Mouse (Mus musculus) right cerebral cortex, adult 2 months (tissue): ENCODE results near the gene Anp32e.
A peak's percentile ranks its signal among the peaks of the same experiment; 100 is the strongest.
"Not testable (repeated sequence)": the region's sequence is repeated elsewhere in the genome, so short reads cannot be mapped to it uniquely, and the experiment has no call there.

ENCODE experiments used
- DNase-seq, 2 experiments: peaks; one replicate each; pipeline ENCODE4 v3.0.0; 2021 to 2022; ENCODE audit warnings: low spot score in 2 of 2

Anp32e gene

DNA sequence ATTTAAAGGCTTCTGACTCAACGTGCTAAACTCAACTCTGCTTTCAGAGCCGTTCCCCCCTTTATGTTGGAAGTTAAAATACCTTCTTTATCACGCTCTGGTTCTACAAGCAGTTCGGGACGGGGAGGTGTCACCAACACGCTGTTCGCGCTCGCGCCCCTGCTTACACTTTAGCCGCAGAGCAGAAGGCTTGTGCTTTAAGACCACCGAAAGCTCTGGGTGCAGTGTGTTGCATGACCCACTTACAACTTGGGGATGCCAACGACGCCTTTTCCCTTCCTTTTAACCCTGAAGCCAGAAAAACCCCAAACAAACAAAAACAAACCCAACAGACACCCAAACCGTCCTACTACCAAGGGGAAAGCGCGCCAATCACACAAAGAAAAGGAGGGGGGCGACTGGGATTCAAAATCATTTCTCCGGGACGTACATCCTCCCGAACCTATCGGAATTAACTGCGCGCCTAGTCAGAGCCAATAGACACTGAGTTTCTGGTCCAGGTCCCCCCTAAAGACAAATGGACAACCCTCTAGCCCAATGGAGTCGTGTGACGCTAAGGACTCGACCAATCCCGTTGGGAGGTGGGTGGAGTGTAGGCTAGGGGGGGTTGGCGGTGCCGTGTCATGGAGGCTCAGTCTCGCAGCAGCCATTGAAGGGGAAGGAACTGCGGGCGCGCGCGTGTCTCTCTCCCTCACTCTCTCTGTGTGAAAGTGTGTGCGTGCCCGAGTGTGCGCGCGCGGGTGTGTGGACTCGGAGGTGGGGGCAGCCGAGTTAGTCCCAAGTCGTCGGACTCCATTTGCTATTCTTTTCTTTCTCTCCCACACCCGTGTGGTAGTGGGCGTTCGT is at the start of gene Anp32e:
Gene Anp32e, plus strand, starts transcription at position 589 of the 846 bp plus-strand sequence.
- peak; percentile 96 to 97 for DNase-seq

DNA sequence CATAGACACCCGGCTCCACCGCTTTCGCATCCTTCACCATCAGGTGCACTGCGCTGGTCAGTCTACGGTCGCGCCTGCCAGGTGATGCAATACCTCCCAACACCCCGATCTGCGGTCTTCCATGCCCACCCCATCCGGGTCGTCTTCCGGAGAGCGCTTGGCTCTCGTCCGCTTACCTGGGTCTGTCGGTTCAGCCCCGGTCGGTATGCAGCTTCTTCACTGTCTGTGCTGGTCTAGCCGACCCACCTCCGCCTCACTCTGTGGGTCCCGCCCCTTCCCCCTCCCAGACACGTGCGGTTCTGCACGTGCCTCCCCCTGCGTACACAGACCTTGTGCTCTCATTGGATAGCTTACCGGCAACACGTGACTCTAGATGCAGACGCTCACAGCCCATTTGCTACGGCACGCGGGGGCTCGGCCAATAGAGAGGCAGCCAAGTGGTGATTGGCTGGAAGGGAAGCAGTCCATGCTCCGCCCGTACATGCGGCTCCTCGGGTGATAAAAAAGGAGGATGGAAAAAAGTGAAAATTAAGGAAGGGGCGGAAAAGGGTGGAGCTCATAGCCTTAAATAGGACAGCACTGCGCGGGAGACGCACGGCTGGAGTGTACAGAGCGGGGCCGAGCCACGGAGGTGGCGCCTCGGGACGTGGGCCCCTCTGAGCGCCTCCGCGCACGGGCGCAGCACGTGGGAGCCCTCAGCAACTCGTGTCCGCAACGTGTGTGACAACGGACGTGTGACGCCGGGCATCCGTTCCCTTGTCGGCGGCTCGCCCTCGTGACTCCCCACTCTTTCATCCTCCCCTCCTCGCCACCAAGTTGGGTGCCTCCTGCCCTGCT is 46.8 kb upstream of the Anp32e start, which contains the start of gene Ciart:
Gene Ciart, minus strand, starts transcription at position 273 of the 837 bp plus-strand sequence.
- DNase-seq: peak; percentile 97

DNA sequence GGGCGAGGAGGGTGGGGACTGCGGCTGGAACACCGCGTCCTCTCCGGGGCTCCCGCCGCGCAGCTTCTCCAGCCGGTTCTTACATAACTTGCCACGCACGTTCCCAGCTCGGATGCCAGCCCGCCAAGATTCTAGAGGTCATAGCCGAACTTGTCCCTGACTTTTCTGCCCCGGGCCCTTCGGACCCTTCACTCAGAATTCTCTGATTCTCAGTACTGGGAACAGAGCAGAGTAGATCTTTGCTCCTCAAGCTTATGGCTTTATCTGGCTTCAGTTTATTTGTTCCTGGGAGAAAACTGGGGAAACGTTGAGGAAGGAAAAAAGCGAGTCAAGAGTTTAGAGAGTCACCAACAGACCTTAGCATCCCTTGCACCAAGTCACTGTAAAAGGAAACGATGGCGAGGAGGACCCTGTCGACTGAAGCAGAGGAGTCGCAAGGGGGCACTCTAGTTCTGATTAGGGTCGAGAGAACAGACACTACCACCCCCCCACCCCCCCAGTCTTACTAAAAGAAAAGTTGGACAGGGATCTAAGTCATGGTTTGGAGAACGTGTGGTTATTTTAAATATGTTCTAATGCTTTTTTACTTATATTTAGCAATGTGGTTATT is 46.1 kb upstream of the Anp32e start:
- peak; percentile 80 to 81 for DNase-seq

DNA sequence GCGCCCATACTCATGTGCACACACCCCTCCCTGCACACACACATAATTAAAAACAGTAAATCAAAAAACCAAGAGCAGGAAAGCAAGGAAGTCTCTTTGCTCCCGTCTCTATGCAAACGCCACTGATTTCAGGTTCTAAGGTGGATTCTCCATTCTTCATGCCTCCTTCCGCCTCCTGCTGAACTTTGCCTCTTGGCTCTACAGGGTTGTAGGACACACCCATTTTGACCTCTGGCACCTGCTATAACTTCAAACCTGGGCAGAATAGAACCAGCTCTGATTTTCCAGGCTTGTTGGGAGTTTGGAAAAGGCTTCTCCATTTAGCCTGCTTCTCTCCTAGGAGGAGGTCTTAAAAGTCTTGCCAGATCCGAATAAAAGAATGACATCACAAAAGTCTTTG is 44.6 kb upstream of the Anp32e start:
- DNase-seq: no peak

DNA sequence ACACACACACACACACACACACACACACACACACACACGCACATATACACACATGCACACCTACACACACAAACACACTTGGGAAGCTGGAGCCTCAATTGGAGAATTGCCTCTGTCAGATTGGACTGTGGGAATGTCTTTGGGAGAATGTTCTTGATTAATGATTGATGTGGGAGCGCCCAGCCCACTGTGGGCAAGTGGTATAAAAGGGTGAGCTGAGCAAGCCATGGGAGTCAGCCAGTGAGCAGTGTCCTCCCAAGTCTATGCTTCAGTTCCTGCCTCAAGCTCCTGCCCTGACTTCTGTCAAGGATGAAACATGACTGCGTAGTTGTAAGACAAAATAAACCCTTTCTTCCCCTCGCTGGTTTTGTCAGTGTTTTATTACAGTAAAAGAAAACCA is 41.5 kb upstream of the Anp32e start:
- no peak for DNase-seq

DNA sequence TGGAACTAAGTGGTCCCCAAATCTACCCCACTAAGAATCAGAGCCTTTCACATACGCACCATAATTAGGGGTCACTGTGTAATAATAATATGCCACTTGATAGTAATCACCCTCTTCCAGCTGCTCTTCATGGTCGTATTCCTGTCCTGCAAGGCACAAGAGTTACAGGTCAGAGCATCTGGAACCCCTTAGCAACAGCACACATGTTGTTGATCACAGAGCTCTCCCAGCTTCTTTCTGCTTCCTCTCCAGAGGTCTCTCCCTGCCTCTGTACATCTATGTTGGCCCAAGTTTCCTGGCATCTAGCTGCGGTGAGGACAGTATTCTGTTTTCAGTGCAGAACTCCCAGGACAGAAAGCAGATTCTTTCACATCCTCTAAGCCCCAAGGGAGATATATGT is 39.4 kb upstream of the Anp32e start:
- no peak for DNase-seq

DNA sequence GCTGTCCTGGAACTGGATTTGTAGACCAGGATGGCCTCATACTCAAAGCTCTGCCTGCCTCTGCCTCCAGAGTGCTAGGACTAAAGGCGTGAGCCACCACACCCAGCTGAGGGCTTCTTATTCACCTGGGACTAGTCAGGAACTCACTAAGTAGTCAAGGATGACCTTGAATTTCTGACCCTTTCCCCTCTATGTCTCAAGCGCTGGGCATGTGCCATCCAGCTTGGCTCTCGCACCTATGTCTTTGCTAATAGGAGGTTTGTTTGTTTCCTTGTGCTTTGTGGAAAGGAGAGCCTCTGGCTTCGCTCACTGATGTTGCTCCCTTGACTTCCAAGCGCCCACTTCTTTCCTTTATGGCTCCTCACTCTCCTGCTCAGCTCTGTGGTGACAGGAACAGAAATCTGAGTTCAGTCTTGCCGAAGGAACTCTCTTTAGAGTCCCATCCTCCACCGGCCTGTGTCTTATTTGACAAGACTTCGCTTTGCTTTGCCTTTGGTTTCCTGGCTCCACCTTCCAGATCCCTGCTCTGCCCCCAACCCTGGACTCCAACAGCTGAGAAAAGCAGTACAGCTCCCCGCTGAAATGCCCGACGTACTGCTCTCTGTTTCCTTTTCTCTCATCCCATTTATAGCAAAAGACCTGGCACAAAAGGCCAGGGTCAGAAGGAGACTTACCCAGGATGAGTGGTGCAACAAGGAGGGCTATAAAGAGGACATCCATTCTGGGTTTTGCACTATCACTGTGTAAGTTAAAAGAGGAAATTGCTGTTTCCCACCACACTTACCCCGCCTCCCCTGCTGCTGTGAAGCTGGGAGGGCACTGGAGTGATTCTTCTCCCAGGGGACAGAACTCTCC is 37.6 kb upstream of the Anp32e start, which contains the start of gene BC028528:
Gene BC028528, minus strand, starts transcription at position 795 of the 855 bp plus-strand sequence.
- DNase-seq: no peak

DNA sequence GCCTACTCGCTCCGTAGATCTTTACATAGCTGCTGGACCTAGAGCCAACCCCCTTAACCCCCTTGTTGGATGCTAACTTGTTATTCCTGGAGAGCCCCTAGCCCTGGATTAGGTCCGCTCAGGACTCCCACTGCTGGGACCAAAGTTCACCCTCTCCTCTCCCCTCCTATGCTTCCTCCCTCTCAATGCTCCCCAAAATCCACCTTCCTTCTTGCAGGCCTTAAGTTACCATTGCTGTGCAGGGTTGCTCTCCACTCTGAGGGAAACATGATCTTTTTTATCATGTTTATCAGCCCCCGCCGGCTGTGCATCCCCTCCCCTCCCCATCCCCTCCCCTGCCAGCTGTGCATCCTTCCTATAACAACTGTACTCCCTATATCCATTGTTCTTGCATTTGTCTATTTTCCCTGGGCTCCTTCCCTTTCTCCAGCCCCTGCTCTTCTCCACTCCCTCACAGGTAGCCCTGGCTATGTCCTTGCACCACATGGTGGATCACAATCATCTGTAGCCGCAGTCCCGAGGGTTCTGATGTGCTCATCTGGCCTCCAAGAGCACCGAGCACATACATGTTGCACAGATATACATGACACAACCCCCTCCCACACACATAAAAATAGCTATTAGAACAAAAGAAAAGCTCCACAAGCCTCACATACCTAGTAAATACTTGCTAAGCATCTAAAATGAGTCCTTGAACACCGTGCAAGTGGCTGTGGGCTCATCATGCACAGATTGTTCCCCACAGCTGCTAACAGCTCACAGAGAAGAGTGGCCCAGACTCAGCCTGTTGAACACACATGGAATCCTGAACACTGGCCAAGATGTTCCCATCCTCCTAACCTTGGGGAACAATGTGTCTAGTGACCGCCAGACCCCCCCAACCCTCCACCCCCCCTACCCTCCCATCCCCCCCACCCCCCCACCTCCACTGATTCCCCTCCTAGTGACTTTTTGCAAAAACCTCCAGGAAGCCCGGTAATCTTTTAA is 36.7 kb upstream of the Anp32e start:
- no peak for DNase-seq

DNA sequence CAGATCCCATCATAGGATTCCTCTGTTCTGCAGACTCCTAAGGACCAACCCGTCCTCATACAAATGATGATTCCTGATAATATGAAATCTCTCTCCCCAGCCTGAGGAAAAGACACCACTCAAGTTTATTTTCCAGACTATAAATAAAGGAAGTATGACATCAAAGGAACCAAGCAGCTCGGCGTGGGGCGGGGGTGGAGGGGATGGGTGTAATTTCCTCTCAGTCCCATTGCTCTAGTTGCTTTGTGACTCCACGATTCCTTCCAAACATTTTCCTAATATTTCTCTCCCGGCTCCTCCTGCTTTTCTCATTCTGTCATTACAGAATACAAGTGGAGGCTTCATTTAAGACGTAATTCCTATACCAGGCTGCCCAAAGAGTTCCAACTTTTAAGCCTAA is 35.9 kb upstream of the Anp32e start:
- no peak for DNase-seq

DNA sequence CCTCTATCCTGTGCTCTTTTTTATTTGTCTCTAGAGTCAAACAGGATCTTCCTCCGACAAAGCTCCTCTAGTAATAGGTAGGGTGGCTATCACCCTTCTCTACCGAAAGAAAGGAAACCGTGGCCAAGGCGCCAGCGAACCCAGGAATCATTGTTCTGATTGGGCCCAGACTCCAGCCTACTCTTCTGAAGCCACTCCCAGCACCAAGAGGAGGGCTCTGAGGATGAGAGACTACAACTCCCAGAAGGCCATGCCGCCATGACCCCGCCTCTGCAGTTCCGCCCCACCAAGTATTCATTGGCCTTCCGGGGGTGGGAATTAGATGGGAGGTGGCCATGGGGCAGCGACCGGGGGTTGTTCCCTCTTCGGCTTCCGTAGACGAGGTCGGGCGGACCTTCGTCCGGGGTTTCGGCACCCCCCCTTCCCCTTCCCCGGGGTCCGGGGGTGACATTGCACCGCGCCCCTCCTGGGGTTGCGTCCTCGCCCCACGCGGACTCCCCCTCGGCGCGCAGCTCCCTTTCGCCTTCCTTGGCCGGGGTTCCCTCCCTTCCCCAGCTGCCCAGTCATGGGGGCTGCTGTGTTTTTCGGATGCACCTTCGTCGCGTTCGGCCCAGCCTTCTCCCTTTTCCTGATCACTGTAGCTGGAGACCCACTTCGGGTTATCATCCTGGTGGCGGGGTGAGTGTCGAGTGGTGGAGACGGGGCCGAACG is 35.3 kb upstream of the Anp32e start, which contains the start of gene Aph1a:
Gene Aph1a, plus strand, starts transcription at position 364 of the 711 bp plus-strand sequence.
- DNase-seq: peak; percentile 94 to 96

DNA sequence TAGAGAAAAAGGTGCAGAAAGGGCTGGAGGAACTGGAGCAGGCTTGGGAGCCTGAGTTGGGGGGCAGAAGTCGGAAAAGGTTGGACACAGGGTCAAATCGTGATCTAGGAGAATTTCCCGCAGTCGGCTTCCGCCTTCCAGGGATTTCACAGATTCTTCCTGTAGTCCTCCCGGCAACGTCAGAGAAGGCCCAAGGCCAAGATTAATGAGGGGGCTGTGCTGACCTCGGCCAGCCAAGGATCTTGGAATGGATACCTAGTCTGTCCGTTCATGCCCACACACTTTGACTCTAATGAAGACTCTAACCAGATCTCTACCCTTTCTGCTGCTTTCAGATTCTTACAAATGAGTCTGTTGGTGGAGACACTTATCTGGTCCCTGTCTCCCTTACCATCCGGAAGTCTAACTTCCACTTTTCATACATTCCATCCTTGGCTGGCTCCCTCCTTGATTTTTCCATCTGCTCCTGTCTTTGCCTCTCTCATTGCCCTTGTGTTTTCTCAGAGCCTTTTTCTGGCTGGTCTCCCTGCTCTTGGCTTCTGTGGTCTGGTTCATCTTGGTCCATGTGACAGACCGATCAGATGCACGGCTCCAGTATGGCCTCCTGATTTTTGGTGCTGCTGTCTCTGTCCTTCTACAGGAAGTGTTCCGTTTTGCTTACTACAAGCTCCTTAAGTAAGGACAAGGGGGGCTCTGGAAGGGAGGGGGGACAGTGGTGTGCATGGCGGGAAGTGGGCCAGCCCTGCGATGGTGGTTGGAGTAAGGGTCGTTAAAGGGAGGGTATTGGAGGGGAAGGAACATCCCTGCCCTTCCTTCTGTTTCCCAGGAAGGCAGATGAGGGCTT is 34.5 kb upstream of the Anp32e start:
- DNase-seq: peak; percentile 43 to 59

DNA sequence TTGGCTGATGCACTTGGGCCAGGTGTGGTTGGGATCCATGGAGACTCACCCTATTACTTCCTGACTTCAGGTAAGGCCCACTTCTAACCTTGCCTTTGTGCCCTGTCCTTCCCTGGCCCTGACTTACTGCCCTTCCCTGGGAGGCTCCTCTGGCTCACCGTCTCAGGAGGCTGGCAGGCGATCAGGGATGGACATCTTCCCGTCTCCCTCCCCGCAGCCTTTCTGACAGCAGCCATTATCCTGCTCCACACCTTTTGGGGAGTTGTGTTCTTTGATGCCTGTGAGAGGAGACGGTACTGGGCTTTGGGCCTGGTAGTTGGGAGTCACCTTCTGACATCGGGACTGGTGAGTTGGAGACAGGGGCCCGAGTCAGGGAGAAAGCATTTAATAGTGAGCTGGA is 33.5 kb upstream of the Anp32e start:
- not testable (repeated sequence) for DNase-seq

DNA sequence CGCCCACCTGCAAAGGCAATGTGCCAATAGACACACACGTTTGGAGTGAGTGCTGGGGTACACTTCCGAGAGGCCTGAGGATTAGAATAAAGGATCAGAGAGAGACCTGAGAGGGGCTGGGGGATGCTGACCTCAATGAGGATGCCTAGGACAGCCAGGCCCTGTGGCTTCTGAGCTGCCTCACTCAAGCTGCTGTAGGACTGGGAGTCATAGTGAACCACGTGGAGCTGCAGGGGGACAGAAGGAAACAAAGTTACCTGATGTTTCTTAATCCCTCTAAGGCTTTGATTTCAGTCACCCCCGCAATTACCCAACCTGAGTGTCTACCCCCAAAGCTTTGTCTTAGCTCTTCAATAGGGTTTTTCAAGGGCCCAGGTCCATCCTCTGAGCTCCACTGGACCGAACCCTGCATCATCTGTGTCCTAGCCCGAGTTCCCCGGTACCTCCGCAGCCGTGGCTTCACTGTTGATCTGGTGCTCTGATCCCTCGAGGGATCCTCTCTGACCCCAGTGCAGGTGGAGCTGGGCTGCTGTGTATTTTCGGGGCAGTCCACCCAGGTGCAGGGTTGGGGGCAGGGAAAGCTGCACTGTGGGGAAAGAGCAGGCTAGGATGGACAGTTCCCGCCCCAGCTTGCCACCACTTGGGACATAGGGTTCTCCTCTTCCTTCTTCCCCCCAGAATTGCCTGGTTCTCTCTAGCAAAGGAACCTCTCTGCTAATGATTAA is 29.1 kb upstream of the Anp32e start:
- no peak for DNase-seq

DNA sequence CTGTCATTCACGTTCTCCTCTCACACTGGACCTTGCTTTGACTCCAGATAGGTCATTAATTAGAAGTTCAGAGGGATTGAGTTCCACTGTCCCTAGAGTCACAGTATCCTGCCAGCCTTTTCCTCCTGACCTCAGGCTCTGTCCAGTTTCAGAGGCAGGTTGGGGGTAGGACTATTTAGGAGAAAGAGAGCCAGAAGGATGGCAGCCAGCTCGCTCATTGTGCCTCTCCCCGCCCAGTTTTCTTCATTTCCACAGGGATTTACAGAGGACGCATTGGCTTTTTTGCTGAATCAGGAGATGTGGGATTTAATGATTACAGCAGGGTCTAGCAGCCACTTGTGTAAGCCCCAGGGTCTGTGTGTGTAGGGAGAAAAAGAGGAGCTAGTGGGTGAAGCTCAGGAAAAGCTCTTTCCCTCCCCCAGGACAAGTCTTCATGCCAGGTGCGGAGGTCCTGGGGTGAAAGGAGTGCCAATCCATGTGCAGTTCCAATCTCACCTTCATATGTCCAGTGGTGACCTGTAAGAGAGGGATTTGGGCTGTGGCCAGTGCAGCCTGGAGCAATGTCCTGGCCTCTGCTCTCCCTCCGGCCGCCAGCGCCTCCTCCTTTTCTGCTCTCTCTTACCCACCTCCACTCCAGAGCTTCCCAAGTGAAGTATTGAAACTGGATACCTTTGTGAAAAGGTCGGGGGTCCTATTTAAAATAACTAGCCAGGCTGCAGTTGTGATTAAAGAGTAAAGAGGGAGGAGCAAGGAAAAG is 27.3 kb upstream of the Anp32e start:
- DNase-seq: no peak

DNA sequence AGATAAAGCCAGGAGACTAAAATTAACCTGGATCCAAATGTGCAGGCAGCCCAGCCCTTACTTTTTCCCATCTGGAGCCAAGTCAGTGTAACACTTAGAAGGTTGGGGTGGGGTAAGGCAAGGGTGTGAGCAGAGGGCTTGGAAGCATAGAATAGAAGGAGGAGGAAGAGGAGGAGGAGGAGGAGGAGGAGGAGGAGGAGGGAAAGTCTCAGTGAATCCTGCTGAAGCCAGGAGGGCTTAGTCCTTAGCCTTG is 26.7 kb upstream of the Anp32e start:
- DNase-seq: no peak

DNA sequence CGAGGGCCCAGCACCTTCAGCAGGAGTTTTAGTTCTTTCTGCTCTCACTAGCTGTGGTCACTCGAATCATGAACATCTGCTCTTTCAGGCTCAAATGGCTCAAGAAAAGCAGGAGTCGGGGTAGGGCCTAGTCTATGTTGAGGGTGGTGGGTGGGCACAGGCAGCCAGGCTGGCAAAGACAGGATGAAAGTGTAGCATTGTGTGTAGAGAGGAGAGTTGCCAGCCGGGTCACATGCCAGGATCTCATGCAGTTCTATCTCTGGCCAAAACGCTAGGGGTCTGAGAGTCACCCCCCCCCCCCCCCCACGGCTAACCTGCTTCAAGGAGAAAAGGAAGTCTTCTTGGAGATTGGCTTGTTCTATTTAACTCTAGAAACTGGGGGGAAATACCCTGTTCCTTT is 26.4 kb upstream of the Anp32e start:
- DNase-seq: no peak
